Mouse (Mus musculus) kidney, postnatal 0 days (tissue): ENCODE data around the gene Atpif1. TPM values are rescaled to one million over a fixed set of nuclear protein-coding genes. Genes with fewer than 3 reads are reported as not detected.

ENCODE experiments used
- ATAC-seq: fragments of 200-750 bp; cut with Nextera tagmentation; replicated peaks from 2 replicates; pipeline ENCODE4 v1.8.0; 2017; ENCODE audit warnings: low read depth, moderate number of reproducible peaks, moderate TSS enrichment, moderate library complexity; ENCODE audit not compliant: low FRiP score
- DNase-seq: peaks from one replicate; pipeline ENCODE4 v3.0.0-alpha.2; 2016; ENCODE audit warnings: low spot score
- H3K27ac ChIP-seq: fragments of 300-500 bp; sonication (generic); 2 replicates; pipeline ENCODE4 v1.5.1; 2014; ENCODE audit warnings: mild to moderate bottlenecking
- H3K27me3 ChIP-seq: fragments of 300-500 bp; sonication (generic); 2 replicates; pipeline ENCODE4 v1.6.1; 2014; ENCODE audit warnings: low read length, mixed read lengths; ENCODE audit not compliant: insufficient read depth
- H3K36me3 ChIP-seq: fragments of 300-500 bp; sonication (generic); 2 replicates; pipeline ENCODE4 v1.6.1; 2014; ENCODE audit warnings: low read length, mixed read lengths; ENCODE audit not compliant: insufficient read depth
- H3K4me1 ChIP-seq: fragments of 300-500 bp; sonication (generic); replicated peaks from 2 replicates; pipeline ENCODE4 v1.6.1; 2014; ENCODE audit warnings: antibody characterized with exemption, low read length, mixed read lengths; ENCODE audit not compliant: insufficient read depth
- H3K4me2 ChIP-seq: fragments of 300-500 bp; sonication (generic); 2 replicates; pipeline ENCODE4 v1.6.1; 2014; ENCODE audit warnings: mild to moderate bottlenecking, low read length, moderate library complexity, mixed read lengths
- H3K4me3 ChIP-seq: fragments of 300-500 bp; sonication (generic); replicated peaks from 2 replicates; pipeline ENCODE4 v1.5.1; 2014; ENCODE audit warnings: low read depth, low read length
- H3K9ac ChIP-seq: fragments of 300-500 bp; sonication (generic); 2 replicates; pipeline ENCODE4 v1.6.1; 2014; ENCODE audit warnings: low read depth, low read length
- H3K9me3 ChIP-seq: fragments of 300-500 bp; sonication (generic); replicated peaks from 2 replicates; pipeline ENCODE4 v1.6.1; 2016; ENCODE audit warnings: low read length, inconsistent platforms, mixed read lengths
- CTCF ChIP-seq: IDR thresholded peaks from 2 replicates; pipeline ENCODE4 v1.5.1; 2016; ENCODE audit warnings: antibody characterized with exemption, low read depth, mild to moderate bottlenecking, moderate library complexity
- WGBS: fragments of 180-500 bp; shearing (Covaris S2); extraction: QIAGEN DNeasy Blood & Tissue Kit; methylation state at CpG from one replicate; pipeline ENCODE4 v1.1.7; 2014; 5-methylcytosine and 5-hydroxymethylcytosine counted together
- polyA plus RNA-seq: library from polyadenylated mRNA; unstranded; fragments of >200 nt; fragmentation: Nextera tagmentation; extraction: Ambion mirVana; gene quantifications from 2 replicates; pipeline ENCODE4 v1.2.1, GENCODE M21; 2015

Atpif1 gene
- 1,652 and 1,801 TPM in 2 replicates for polyA plus RNA-seq

DNA sequence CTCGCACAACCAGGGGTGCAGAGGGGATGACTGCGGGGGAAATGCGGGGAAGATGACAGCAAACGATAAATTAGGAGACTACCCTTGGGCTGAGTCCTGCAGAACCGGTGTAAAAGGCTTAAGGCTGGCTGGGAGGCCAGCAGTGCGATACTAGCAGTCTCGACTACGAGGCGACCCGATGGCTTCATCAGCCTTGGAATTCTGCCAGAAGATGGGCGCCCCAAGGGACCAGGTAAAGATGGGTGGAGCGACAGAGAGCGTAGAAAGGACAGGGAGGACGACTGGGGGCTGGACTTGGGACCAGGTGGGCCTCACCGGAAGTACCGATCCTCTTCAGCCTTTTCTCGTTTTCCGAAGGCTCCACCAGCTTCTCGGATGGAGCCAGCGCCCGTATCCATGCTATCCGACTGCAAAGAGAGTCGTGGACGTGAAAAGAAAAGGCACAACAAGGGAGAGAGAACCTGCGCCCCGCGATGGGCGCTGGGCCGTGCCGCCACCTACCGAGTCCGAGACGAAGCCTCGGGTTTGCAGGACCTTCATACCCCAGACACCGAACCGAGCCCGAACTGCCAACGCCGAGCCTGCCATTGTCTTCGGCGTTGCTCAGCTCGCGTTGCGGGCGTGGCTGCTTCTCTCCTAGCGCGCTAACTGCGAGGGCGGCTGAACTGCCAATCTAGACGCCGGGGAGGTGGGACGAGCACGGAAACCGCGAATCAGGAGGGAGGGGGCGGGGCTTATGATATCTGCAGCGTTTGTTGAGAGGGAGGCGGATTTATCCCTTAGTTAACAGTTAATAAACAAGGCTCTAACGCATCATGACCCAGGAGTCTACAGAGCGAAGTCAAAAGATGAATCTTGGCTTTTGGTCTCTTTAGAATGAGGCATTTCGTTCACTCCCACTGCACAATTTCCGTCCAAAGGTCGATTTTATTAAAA, at the start of gene Atpif1:
Atpif1 (minus strand) TSS at position 679 of the 936 bp plus-strand sequence.
- Histone ChIP-seq H3K4me2 (peak within 1 kb of the TSS; percentile 95), H3K36me3 (peaks cover 12% of the 10 kb centered on the region; the same call in 1 of the 2 replicates), H3K27me3 (no peaks in the 10 kb centered on the region), H3K9me3 (no peaks in the 10 kb centered on the region), H3K4me1 (peaks cover 7% of the 10 kb centered on the region; the same call in 1 of the 2 replicates), H3K9ac (peak within 1 kb of the TSS; percentile 87), H3K27ac (peak within 1 kb of the TSS; percentile 96), H3K4me3 (peak within 1 kb of the TSS; percentile 84)
- no peak for TF ChIP-seq CTCF
- WGBS, result under 1% methylated on average over 63 of the region's 63 CpGs
- DNase-seq, result peak; percentile 98
- ATAC-seq, result peak; percentile 82

DNA sequence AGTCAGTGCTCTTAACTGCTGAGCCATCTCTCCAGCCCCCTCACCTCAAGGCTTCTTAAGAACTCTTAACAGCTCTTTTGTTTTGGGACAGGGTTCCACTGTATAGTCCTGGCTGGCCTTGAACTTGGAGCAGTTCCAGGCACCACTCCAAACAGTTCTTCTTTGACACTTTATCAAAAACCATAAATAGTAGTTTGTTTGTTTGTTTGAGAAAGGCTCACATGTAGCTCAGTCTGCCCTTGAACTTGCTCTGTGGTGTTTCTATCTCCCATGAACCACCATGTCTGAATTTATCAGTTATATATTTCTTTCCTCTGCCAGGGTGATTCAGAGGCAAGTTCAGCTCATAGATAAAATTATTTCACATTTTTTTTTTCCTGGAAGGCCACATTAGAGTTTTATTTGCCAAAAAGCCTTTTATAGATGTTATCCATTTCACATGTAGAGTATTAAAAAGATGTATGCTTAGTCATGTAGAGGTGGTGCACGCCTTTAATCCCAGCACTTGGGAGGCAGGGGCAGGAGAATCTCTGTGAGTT, 41.4 kb upstream of the Atpif1 start:
- no peak for TF ChIP-seq CTCF
- Histone ChIP-seq H3K4me2 (no peak overlapping the region), H3K9ac (no peak overlapping the region), H3K27me3 (no peaks in the 10 kb centered on the region), H3K36me3 (no peaks in the 10 kb centered on the region), H3K27ac (no peak overlapping the region), H3K4me3 (no peak overlapping the region), H3K4me1 (no peaks in the 10 kb centered on the region), H3K9me3 (no peaks in the 10 kb centered on the region)
- ATAC-seq (no peak), DNase-seq (no peak)
- WGBS, result 89% methylated on average over 1 of the region's 1 CpGs

DNA sequence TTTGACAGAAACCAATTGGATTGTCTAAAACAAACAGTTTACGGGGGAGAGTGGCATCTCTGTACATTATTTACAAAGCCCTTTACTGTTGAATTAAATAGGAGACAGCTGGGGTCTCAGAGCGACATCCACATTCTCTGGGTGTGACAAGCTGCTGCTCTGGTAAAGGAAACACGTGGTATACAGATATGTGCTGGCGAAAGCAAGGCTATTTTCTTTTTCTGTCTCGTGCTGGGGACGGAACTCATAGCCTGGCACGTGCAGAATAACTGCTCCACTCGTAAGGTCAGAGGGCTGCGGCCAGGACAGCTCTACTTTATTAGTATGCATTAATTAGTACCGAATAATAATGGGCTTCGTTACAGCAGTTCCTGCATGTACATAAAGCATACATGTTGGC, 39.9 kb upstream of the Atpif1 start:
- Histone ChIP-seq H3K4me2 (no peak overlapping the region), H3K27me3 (no peaks in the 10 kb centered on the region), H3K4me3 (no peak overlapping the region), H3K27ac (no peak overlapping the region), H3K4me1 (no peaks in the 10 kb centered on the region), H3K9ac (no peak overlapping the region), H3K36me3 (no peaks in the 10 kb centered on the region), H3K9me3 (no peaks in the 10 kb centered on the region)
- ATAC-seq (no peak), DNase-seq (peak; percentile 47)
- 53% methylated on average over 11 of the region's 11 CpGs for WGBS
- TF ChIP-seq CTCF, result no peak

DNA sequence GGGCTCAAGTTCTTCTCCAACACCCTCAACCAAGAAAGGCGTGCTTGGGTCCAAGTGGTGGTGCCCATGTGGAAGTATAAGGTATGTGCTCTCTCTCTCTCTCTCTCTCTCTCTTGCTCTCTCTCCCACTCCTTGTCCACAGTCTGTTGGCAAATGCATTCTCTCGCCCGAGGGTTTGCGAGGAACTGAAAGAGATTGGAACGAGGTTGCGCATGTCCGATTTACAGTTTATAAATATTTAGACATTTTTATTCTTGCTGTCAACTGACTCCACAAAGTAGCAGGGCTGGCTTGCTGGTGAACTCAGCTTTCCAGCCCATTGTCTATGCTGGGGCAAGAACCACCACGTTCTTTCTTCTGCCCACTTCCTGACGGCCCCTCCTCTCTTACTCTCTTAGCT, 37.7 kb upstream of the Atpif1 start:
- H3K4me1 ChIP-seq, result no peaks in the 10 kb centered on the region
- no peak for TF ChIP-seq CTCF
- H3K4me3 ChIP-seq, result no peak overlapping the region
- no peak overlapping the region for H3K27ac ChIP-seq
- DNase-seq (no peak), ATAC-seq (no peak)
- WGBS, result 67% methylated on average over 9 of the region's 9 CpGs
- H3K9ac ChIP-seq, result no peak overlapping the region
- H3K9me3 ChIP-seq, result no peaks in the 10 kb centered on the region
- no peaks in the 10 kb centered on the region for H3K36me3 ChIP-seq
- no peaks in the 10 kb centered on the region for H3K27me3 ChIP-seq
- no peak overlapping the region for H3K4me2 ChIP-seq

DNA sequence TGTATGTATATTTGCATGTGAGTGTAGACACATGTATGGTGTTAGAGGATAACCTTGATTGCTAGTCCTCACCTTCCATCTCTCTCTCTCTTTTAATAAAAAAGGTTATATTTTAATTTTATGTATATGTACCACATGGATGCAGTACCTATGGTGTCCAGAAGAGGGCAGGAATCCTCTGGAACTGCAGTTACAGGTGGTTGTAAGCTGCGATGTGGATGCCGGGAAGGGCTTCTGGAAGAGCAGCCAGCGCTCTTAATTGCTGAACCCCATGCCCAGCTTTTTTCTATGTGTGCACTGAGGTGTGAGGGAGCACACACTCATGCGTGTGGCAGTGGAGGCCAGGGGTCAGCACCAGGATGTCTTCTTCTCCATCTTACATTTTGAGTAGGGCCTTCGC, 35.7 kb upstream of the Atpif1 start:
- Histone ChIP-seq H3K4me3 (no peak overlapping the region), H3K27ac (no peak overlapping the region), H3K36me3 (no peaks in the 10 kb centered on the region), H3K9me3 (no peaks in the 10 kb centered on the region), H3K4me2 (no peak overlapping the region), H3K4me1 (no peaks in the 10 kb centered on the region), H3K27me3 (no peaks in the 10 kb centered on the region), H3K9ac (no peak overlapping the region)
- TF ChIP-seq CTCF, result peak; percentile 53
- DNase-seq (no peak), ATAC-seq (no peak)
- 91% methylated on average over 5 of the region's 5 CpGs for WGBS

DNA sequence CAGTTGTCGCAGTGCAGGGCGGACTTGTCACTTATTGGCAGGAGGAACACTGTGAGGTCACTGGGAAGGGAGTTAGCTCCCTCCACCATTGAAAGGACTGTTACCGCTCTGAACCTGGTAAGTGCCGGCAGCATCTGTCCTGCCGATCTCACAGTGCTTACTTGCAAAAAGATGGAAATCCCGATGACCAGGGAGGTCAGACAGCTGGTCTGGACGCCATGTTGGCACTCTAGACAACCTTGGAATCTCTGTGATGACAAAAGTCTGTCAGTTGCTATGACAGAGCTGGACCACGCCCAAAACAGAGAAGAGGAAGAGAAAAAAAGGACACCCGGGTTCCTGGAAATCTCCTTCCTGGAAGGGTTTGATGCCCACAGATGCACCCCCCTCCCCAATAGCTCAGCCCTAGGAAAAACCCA, 33.9 kb upstream of the Atpif1 start:
- Histone ChIP-seq H3K4me3 (no peak overlapping the region), H3K36me3 (no peaks in the 10 kb centered on the region), H3K27ac (no peak overlapping the region), H3K4me1 (no peaks in the 10 kb centered on the region), H3K4me2 (no peak overlapping the region), H3K27me3 (no peaks in the 10 kb centered on the region), H3K9me3 (no peaks in the 10 kb centered on the region), H3K9ac (no peak overlapping the region)
- DNase-seq (peak; percentile 18), ATAC-seq (no peak)
- TF ChIP-seq CTCF, result no peak
- WGBS, result 70% methylated on average over 9 of the region's 9 CpGs
